Mouse (Mus musculus) neural tube, embryonic 10.5 days (tissue): ENCODE results near the gene Timm10.
"Not testable (repeated sequence)": the region's sequence is repeated elsewhere in the genome, so short reads cannot be mapped to it uniquely, and the experiment has no call there.

Experiments
- DNase-seq: peaks from one replicate; pipeline ENCODE4 v3.0.0-alpha.2; 2017; ENCODE audit warnings: low spot score; ENCODE audit errors: extremely low spot score

The Timm10 gene

DNA sequence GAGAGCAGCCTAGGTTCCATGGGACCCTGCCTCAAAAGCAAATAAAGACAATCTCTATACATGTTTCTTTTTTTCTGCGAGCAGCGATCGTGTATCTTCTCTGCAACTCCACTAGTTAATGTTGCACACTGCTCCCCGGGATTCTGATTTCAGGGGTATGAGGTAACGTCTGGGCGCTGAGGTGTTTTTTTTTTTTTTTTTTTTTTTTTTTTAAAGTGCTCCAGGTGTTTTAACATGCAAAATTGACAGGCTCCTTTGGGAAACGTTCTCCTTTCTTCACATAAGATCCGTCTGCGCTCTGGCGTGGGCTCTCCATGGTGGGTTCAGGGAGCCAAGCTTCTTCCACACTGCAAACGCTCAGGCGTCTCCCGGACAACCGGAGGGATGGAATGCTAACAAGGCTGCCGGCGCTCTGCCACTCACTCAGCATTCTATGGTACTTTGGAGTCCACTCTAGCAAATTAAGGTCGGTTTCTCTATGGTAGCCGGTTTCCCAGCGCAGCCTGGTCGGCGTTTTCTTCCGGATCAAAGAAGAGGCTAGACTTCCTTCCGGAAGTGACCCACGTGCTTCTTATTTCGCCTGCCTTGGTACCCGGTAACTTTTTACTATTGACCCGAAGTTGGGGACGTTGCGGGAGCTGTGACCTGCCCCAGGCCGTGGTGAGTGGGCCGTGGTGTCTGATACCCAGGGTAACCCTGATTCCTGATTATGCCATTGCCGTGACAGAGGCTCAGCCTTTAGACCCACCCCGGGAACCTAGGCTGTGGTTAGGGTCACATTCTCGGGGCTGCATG is at the start of gene Timm10:
TSS of gene Timm10 (plus strand) at position 510 of the 795 bp plus-strand sequence.
- peak; percentile 89 for DNase-seq

DNA sequence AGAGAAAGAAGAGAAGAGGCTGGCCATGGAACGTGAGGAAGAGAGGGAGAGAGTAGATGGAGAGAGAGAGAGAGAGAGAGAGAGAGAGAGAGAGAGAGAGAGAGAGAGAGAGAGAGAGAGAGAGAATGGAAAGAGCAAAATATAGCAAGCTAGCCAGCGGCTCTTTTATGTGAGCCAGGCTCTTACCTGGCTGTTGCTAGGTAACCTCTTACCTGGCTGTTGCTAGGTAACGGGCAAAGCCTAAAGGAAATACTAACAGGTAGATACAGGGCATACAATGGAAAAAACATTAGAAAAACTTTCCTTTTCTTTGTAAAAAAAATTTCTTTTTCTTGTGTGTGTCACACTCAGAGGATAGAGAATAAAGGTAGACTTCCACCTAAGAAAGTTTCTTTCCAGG is 49.1 kb upstream of the Timm10 start:
- no peak for DNase-seq

DNA sequence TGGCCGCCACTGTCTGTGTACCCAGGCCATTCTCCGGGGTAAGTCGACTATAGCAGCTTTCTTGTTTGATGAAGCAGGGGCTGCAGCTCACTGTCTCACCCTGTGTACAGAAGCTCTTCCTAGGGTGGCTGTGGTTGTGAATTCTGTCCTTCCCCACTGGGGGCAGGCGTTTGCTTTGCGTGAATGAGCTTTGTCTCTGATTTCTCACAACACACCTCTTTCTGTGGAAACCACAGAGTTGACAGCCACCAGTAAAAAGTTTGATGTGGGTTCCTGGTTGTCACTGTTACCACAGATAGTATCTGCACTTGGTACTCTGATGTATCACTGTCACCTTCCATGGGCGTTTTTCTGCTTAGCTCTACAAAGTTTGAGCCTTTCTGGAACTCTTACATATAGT is 47.6 kb upstream of the Timm10 start:
- DNase-seq: no peak

- no peak for DNase-seq
Observed at GRCm38 (mm10) chr2:84783315-84783714, 43.5 kb upstream of the Timm10 start.

DNA sequence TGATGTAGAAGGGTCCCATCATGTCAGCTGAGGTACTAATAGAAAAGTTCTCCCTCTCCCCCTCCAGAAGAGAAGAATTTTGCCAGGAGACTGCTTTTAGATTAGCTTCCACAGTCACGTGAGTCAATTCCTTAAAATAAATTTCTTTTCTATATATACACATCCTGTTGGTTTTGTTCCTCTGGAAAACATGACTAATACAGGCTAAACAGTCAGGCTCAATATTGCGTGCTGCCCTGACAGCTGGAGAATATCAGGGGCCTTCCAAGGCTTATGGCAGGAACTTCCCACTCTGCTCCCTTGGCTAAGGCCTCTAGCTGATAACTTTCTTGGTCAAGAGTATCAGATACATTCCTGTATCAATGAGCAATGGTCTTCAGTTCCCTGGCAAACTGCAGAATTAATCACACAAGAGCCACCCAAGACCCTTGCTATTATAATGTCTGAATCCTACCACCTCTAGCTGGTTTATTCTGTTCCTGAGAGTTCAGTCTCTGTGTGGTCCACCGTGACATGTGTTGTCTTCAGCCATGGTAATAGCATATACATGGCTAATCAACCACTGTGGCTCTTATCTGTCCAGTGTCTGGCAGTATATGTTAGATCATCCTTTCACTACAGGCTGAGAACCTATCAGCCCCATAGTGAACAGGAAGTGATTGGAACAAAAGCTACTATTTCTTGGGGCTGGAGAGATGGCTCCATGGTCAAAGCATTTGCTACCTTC is 42.8 kb upstream of the Timm10 start:
- no peak for DNase-seq

- no peak for DNase-seq
Observed at GRCm38 (mm10) chr2:84788316-84788715, 38.5 kb upstream of the Timm10 start.

GRCm38 (mm10) chr2:84790418-84790817 is 36.4 kb upstream of the Timm10 start:
- no peak for DNase-seq

DNA sequence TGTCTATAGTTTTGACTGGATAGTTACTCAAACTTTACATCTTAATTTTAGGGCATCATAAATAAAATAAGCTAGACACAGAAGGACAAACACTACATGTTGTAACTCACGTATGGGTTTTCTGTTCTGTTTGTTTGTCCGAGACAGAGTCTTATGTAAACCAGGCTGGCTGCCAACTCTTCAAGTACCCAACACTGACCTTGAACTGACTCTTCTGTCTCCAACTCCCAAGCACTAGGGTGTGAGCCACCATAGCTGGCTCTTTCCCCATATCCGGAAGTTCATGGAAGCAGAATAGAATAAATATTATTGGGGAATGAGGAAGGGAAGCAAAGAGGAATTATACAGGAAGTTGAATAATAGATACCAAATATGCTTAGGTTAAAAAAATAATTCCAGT is 34.3 kb upstream of the Timm10 start:
- DNase-seq: no peak

- no peak for DNase-seq
Observed at GRCm38 (mm10) chr2:84793154-84793553, 33.6 kb upstream of the Timm10 start.

GRCm38 (mm10) chr2:84793871-84794270 is 32.9 kb upstream of the Timm10 start:
- no peak for DNase-seq

DNA sequence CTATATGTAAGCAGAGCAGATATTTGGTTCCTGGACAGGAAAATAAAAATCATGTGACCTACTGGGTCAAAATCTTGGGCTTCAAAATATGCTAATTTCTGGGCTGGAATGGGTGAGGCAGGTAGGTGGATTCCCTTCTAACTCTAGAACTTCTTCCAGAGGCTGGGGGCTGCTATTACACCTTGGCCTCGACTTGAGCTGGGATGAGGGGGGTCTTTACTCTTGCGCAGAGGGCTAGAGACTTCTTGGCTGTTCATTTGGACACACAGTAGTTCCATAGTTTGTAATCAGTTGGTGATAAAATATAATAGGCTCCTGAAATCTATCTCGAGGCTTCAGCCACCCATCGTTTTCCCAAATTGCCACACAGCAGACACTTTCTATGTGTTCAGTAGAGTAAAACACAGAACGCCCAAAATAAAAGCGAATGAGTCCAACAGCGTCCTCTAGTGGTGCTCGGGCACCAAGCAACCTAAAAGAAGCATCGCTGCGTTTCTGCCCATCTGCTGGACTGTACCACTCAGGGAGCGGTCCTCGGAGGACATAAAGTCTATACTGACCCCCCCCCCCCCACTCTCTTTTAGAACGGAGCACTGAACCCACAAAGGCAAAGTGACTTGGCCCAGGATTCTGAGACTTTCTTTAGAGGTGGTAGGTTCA is 28.8 kb upstream of the Timm10 start:
- peak; percentile 87 for DNase-seq

DNA sequence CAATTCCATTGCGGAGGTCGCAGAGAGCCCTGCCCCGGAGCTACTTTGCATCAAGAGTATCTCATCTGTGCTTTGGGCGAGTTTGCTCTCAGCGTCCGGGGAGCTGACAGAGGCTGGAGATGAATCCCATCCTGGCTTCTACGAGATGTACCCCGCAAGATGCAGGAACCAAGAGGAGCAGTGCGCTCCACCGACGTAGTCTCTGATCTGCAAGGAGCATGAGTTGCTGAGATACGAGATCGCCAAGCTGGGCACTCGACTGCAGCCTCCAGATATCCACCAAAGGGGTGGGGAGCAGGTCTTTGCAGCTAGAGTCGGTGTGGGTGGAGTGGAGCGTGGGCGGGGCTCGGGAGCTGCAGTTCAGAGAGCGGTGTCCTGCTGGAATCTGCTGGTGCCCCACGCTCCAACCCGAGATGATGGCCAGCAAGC is 28.3 kb upstream of the Timm10 start, which contains the start of gene Ube2l6:
TSS of gene Ube2l6 (plus strand) at position 336 of the 429 bp plus-strand sequence.
- peak; percentile 72 for DNase-seq

DNA sequence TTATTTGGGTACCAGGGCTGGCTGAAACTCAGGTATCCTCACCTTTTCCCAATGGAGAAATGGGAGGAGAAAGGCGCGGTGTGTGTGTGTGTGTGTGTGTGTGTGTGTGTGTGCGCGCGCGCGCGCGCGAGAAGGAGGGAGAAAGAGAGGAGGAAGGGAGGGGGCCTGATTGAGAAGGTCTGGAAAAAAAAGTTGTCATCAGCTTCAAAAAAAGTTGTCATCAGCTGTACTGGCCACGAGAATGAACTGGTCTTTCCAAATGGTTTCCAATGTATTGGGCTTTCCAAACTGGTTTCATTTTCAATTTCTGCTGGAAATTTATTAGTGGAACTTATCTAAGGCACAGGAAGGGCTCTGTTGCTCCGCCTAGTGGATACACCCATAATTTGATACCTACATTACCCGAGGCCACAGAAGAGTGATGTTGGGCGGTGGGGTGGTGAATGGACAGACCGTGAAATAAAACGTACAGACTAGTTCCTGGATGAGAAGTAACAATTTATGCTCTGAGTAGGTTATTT is 27.7 kb upstream of the Timm10 start:
- peak; percentile 64 for DNase-seq

- DNase-seq: no peak
Observed at GRCm38 (mm10) chr2:84800304-84800703, 26.5 kb upstream of the Timm10 start.

DNA sequence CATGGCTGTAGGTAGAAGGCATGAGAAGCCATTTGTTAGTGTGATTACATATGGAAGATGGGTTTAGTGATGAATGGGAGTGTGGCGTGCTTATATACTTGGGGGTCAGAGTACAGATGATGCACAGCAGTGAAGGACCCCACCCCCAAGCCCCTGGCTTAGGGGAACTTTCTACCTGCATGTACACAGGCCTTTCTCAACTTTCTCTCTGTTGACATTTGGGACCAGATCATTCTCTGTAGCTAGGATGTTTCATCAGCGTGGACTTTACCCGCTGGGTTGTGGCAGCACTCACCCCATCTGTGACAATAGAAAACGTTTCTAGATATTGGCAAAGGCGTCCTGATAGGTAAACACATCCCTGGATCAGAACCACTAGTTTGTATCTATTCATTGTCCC is 25.6 kb upstream of the Timm10 start:
- not testable (repeated sequence) for DNase-seq

DNA sequence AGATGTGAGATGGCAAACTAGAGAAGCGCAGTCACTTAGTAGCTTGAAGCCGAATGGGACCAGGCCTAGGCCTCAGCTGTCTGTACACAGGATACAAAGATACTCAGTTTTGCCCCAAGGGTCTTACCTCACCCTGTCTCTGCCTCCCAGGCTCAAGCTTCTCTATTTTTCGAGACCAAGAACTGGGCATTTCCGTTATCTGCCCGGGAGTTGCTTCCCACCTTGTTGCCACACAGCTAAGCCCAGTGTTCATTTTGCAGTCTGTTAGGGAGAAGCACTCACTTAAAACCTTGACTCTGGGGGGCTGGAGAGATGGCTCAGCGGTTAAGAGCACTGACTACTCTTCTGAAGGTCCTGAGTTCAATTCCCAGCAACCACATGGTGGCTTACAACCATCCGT is 22.8 kb upstream of the Timm10 start:
- DNase-seq: no peak

DNA sequence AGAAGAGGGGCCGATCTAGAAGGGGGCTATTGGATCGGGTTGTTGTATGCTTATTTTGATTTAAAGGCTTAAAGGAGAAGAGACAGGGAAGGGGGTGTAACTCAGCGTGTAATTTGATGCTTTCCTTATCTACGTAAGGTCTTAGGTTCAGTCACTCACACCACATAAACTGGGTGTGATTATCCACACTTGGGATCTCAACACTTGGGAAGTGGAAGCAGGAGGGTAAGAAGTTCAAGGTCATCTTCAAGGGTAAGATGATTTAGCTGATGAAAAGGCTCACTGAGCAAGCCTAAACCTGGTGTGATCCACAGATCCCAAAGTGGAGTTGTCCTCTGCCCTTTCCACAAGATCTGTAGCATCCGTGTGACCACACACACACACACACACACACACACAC is 20.3 kb upstream of the Timm10 start:
- no peak for DNase-seq

GRCm38 (mm10) chr2:84809330-84809729 is 17.5 kb upstream of the Timm10 start:
- no peak for DNase-seq

DNA sequence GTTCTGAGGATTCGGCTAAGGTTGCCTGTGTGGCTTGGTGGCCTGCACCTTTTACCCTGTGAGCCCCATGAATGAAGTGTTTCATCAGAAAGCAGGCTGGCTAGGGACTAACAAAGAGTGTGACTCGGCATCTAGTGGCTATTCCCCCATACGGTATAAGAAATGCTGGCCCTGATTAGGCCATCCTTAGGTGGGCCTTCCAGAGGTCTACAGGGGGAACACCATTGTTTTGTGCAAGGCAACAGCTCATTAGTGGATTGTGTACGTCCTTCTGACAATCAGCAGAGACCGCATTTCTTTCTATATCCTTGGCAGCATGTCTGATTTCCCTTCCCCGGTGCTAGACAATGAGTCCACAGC is 16.3 kb upstream of the Timm10 start:
- DNase-seq: no peak

DNA sequence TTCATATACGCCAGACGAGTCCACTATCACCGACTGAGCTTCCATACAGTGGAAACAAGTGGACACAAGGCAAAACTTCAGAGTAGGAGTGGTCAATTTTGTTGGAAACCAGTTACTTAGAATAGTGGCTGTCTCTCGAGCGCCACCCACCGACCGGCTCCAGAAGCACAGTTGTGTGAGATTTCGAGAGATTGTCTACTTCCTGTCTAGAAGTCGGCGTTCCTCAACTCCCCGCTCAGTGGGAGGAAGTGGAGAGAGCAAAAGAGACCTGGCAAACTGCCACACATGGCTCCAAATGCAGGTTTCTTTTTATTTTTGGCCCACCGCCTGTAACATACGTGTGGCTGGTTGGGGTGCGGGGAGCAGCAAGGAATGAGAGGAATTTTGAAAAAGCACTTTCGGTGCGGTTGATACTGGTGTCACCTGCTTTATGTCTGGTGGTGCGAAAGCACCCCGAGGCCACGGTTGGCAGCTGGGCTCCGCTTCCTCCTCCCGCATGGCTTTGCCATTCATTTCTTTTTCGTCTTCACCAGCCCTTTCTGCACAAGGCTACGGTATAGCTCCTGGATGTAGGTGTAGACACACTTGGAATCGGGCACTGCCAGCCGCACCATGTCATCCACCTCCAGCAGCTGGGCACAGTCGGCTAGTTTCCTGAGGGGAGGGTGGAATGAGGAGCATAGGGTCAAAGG is 15.8 kb upstream of the Timm10 start:
- peak; percentile 86 for DNase-seq

DNA sequence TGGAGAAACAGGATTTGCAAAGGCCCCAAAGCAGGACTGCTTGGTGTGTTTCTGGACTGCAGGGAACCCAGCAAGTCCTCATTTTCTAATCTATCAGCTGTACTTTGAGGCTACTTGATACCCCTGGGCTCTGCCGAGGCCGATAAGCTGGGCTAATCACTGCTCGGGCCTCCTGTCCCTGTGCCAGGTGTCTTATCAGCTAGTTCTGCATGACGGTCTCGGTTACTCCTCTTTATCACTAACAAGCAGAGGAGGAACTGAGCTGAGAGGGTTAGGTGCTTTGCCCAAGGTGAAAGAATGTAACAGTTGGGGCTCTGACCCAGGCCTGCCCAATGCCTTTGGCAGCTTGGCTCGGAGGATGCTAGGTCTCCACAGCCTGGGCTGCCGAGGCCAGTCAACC is 14.9 kb upstream of the Timm10 start:
- no peak for DNase-seq
